Mouse (Mus musculus) forebrain, embryonic 16.5 days (tissue): Measurements from ENCODE around the gene Efhd2. TPM values are rescaled to one million over a fixed set of nuclear protein-coding genes. Genes with fewer than 3 reads are reported as not detected.
A peak's percentile ranks its signal among the peaks of the same experiment; 100 is the strongest.

ENCODE experiments used
- ATAC-seq: fragments of 200-750 bp; cut with Nextera tagmentation; 2 replicates; pipeline ENCODE4 v1.8.0; 2017; ENCODE audit warnings: mild to moderate bottlenecking, moderate library complexity
- H3K27ac ChIP-seq: fragments of 300-500 bp; sonication (generic); 2 replicates; pipeline ENCODE4 v1.5.1; 2014; ENCODE audit warnings: low read length, control low read depth
- H3K27me3 ChIP-seq: fragments of 300-500 bp; sonication (generic); replicated peaks from 2 replicates; pipeline ENCODE4 v1.6.1; 2014; ENCODE audit warnings: low read length; ENCODE audit not compliant: control insufficient read depth, insufficient read depth
- H3K36me3 ChIP-seq: fragments of 300-500 bp; sonication (generic); 2 replicates; pipeline ENCODE4 v1.6.1; 2014; ENCODE audit not compliant: control insufficient read depth, insufficient read depth
- H3K4me1 ChIP-seq: fragments of 300-500 bp; sonication (generic); replicated peaks from 2 replicates; pipeline ENCODE4 v1.6.1; 2014; ENCODE audit warnings: low read length; ENCODE audit not compliant: control insufficient read depth, insufficient read depth
- H3K4me2 ChIP-seq: fragments of 300-500 bp; sonication (generic); 2 replicates; pipeline ENCODE4 v1.6.1; 2014; ENCODE audit warnings: mild to moderate bottlenecking, low read length, control low read depth
- H3K4me3 ChIP-seq: fragments of 300-500 bp; sonication (generic); replicated peaks from 2 replicates; pipeline ENCODE4 v1.5.1; 2014; ENCODE audit warnings: mild to moderate bottlenecking, low read length, control low read depth
- H3K9ac ChIP-seq: fragments of 300-500 bp; sonication (generic); replicated peaks from 2 replicates; pipeline ENCODE4 v1.6.1; 2014; ENCODE audit warnings: low read depth, low read length, control low read depth
- H3K9me3 ChIP-seq: fragments of 300-500 bp; sonication (generic); 2 replicates; pipeline ENCODE4 v1.6.1; 2016; ENCODE audit warnings: low read length; ENCODE audit not compliant: control insufficient read depth
- WGBS: fragments of 180-500 bp; shearing (Covaris S2); extraction: QIAGEN DNeasy Blood & Tissue Kit; methylation state at CpG from one replicate; pipeline ENCODE4 v1.1.7; 2014; 5-methylcytosine and 5-hydroxymethylcytosine counted together
- polyA plus RNA-seq: library from polyadenylated mRNA; unstranded; fragments of >200 nt; fragmentation: Nextera tagmentation; extraction: Ambion mirVana; gene quantifications from 2 replicates; pipeline ENCODE4 v1.2.1, GENCODE M21; 2015

Gene Efhd2
- polyA plus RNA-seq, 1 experiment from 2014 or later = 69.9 TPM

GRCm38 (mm10) chr4:141885451-141885850 is 10.7 kb upstream of the Efhd2 start:
- no peak overlapping the region for H3K9ac ChIP-seq
- no peak overlapping the region for H3K27ac ChIP-seq
- H3K4me1 ChIP-seq = no peaks in the 10 kb centered on the region
- H3K4me3 ChIP-seq = no peak overlapping the region
- H3K9me3 ChIP-seq = no peaks in the 10 kb centered on the region
- ATAC-seq = no peak
- H3K27me3 ChIP-seq = no peaks in the 10 kb centered on the region
- 89% methylated on average over 9 of the region's 9 CpGs for WGBS
- H3K36me3 ChIP-seq = no peaks in the 10 kb centered on the region
- no peak overlapping the region for H3K4me2 ChIP-seq

- Histone ChIP-seq H3K27me3 (no peaks in the 10 kb centered on the region), H3K9ac (no peak overlapping the region), H3K4me2 (no peak overlapping the region), H3K36me3 (no peaks in the 10 kb centered on the region), H3K4me1 (no peaks in the 10 kb centered on the region), H3K27ac (no peak overlapping the region), H3K4me3 (no peak overlapping the region), H3K9me3 (no peaks in the 10 kb centered on the region)
- ATAC-seq = no peak
- 89% methylated on average over 7 of the region's 7 CpGs for WGBS
These were observed 8.1 kb upstream of the Efhd2 start for GRCm38 (mm10) chr4:141882858-141883257.

- ATAC-seq = no peak
- 77% methylated on average over 5 of the region's 5 CpGs for WGBS
- no peaks in the 10 kb centered on the region for H3K36me3 ChIP-seq
- H3K27me3 ChIP-seq = no peaks in the 10 kb centered on the region
- no peak overlapping the region for H3K9ac ChIP-seq
- H3K27ac ChIP-seq = no peak overlapping the region
- no peaks in the 10 kb centered on the region for H3K9me3 ChIP-seq
- no peak overlapping the region for H3K4me3 ChIP-seq
- H3K4me1 ChIP-seq = no peaks in the 10 kb centered on the region
- H3K4me2 ChIP-seq = no peak overlapping the region
These were observed 7.2 kb upstream of the Efhd2 start for GRCm38 (mm10) chr4:141881950-141882349.

DNA sequence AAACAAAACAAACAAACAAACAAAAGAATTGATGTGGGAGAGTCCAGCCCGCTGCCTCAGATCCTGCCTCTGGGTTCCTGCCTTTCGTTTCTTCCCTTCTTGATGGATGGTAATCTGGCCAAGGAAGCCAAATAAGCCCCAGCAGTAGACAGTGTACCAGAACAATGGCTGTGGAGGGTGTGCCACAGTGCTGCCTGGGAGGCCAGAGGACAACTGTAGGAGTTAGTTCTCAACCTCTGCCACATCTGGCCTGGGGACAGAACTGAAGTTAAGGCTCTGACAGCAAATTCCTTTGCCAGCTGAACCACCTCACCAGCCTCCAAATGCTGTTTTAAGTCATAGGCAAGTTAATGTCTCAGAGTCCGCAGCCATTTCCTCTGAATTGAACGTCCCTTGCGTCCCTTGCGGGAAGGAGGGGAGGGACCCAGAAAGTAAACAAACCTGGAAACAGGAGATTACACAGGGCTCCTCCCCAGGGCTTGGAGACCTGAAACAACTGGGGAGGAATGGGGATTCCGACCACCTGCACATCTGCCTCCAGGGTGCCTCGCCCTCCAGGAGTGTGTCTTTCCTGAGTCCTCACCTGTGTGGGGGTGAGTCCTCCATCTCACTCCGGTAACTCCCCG is 6.7 kb upstream of the Efhd2 start:
- Histone ChIP-seq H3K9me3 (no peaks in the 10 kb centered on the region), H3K9ac (no peak overlapping the region), H3K36me3 (no peaks in the 10 kb centered on the region), H3K27ac (no peak overlapping the region), H3K27me3 (no peaks in the 10 kb centered on the region), H3K4me3 (no peak overlapping the region), H3K4me2 (no peak overlapping the region), H3K4me1 (no peaks in the 10 kb centered on the region)
- no peak for ATAC-seq
- 72% methylated on average over 10 of the region's 10 CpGs for WGBS

DNA sequence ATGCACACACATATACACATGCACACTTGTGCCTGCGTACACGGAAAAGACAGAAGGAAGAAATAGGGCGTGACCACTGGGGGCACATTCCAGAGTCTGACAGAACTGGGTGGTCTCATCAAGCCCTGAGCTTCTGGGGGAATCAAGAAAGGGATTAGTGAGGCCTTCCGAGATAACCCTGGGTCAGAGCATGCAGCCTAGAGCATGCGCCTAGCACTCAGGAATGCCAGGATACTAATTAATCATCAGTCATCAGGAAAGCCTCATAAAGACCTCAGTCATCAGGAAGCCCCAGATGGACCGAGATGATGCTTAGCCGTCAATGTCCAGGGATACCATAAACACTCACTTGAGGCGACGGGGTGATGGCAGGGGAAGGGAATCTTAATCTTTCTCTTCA is 5.2 kb upstream of the Efhd2 start:
- Histone ChIP-seq H3K4me3 (no peak overlapping the region), H3K4me1 (peaks cover 8% of the 10 kb centered on the region), H3K9me3 (no peaks in the 10 kb centered on the region), H3K36me3 (no peaks in the 10 kb centered on the region), H3K27ac (no peak overlapping the region), H3K9ac (no peak overlapping the region), H3K27me3 (no peaks in the 10 kb centered on the region), H3K4me2 (no peak overlapping the region)
- 76% methylated on average over 9 of the region's 9 CpGs for WGBS
- no peak for ATAC-seq

GRCm38 (mm10) chr4:141879074-141879473 is 4.4 kb upstream of the Efhd2 start:
- no peak overlapping the region for H3K4me3 ChIP-seq
- ATAC-seq = no peak
- H3K4me2 ChIP-seq = no peak overlapping the region
- H3K4me1 ChIP-seq = peaks cover 11% of the 10 kb centered on the region
- H3K9ac ChIP-seq = no peak overlapping the region
- no peaks in the 10 kb centered on the region for H3K36me3 ChIP-seq
- 82% methylated on average over 4 of the region's 4 CpGs for WGBS
- H3K9me3 ChIP-seq = no peaks in the 10 kb centered on the region
- no peak overlapping the region for H3K27ac ChIP-seq
- H3K27me3 ChIP-seq = no peaks in the 10 kb centered on the region

- 80% methylated on average over 7 of the region's 7 CpGs for WGBS
- Histone ChIP-seq H3K27me3 (no peaks in the 10 kb centered on the region), H3K36me3 (no peaks in the 10 kb centered on the region), H3K27ac (no peak overlapping the region), H3K4me1 (peaks cover 15% of the 10 kb centered on the region), H3K4me2 (no peak overlapping the region), H3K9ac (no peak overlapping the region), H3K9me3 (no peaks in the 10 kb centered on the region), H3K4me3 (no peak overlapping the region)
- no peak for ATAC-seq
These were observed 3.9 kb upstream of the Efhd2 start for GRCm38 (mm10) chr4:141878621-141879020.

DNA sequence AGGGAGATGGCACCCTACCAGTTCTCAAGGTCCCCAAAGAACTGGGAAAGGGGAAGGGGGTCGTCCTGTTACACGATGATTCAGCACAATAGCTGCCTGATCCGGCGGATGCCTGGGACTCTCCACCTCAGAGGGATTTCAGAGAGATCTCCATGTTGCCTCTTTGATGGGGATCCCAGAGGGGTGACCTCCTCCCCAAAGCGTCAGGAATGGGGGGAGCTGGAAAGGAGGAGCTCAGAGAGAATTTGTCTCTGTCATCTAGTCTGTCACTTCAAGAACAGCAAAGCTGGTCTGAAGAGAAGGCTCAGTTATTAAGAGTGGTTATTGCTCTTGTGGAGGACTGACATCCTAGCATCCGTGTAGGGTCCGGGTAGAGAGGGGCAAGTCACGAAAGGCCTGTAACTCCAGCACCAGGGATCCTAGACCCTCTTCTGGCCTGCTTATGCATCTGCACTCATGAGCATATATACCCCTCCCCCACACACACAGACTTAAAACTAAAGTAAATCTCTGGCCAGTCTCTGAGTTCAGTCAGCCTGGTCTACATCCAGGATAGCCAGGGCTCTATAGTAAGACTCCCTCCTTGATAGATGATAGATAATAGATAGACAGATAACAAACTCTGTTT is 875 bp upstream of the Efhd2 start:
- H3K9me3 ChIP-seq = no peaks in the 10 kb centered on the region
- H3K4me2 ChIP-seq = peak overlapping the region; percentile 80
- no peaks in the 10 kb centered on the region for H3K27me3 ChIP-seq
- peak; percentile 5 for ATAC-seq
- WGBS = 11% methylated on average over 8 of the region's 8 CpGs
- H3K9ac ChIP-seq = peak overlapping the region; percentile 87
- H3K27ac ChIP-seq = no peak overlapping the region
- no peaks in the 10 kb centered on the region for H3K36me3 ChIP-seq
- peak overlapping the region; percentile 87 for H3K4me3 ChIP-seq
- peaks cover 44% of the 10 kb centered on the region for H3K4me1 ChIP-seq

DNA sequence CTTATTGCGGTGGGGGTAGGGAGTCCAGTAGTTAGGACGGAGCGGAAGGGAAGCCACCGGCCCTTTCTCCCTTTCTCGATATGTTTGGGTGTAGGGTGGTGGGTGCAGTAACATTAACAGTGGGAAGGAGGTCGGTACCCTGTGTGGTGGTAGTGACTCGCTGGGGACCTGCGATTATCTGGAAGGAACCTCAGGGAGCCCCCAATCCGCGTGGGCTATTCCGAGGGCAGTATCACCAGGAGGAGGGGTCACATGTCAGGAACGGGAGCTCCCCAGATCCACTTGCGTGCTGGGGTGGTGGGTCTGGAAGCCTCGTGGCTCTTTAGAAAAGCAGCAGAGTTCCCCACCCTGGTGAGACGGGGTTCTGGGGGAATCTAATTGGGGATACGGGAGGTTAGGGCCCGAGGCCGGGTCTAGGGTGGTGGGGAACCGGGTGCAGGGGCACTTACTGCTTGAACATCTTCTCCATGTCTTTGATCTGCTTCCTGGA is 564 bp downstream of the Efhd2 start:
- H3K27ac ChIP-seq = no peak overlapping the region

More for the DNA sequence above, 564 bp downstream of the Efhd2 start:
- Histone ChIP-seq H3K9me3 (no peaks in the 10 kb centered on the region), H3K27me3 (no peaks in the 10 kb centered on the region), H3K36me3 (no peaks in the 10 kb centered on the region), H3K4me3 (peak overlapping the region; percentile 87), H3K4me1 (peaks cover 46% of the 10 kb centered on the region), H3K4me2 (peak overlapping the region; percentile 80), H3K9ac (peak overlapping the region; percentile 87)
- ATAC-seq = peak; percentile 3; the same call in 1 of the 2 replicates
- WGBS = 1% methylated on average over 19 of the region's 19 CpGs
